Mouse (Mus musculus) heart, adult 9 months (tissue): ENCODE results near the gene Zmym4.
"Not testable (repeated sequence)": the region's sequence is repeated elsewhere in the genome, so short reads cannot be mapped to it uniquely, and the experiment has no call there.

Experiments
- DNase-seq, 2 experiments: peaks; one replicate each; pipeline ENCODE4 v3.0.0; 2022; ENCODE audit warnings: low spot score in 2 of 2

Gene Zmym4

DNA sequence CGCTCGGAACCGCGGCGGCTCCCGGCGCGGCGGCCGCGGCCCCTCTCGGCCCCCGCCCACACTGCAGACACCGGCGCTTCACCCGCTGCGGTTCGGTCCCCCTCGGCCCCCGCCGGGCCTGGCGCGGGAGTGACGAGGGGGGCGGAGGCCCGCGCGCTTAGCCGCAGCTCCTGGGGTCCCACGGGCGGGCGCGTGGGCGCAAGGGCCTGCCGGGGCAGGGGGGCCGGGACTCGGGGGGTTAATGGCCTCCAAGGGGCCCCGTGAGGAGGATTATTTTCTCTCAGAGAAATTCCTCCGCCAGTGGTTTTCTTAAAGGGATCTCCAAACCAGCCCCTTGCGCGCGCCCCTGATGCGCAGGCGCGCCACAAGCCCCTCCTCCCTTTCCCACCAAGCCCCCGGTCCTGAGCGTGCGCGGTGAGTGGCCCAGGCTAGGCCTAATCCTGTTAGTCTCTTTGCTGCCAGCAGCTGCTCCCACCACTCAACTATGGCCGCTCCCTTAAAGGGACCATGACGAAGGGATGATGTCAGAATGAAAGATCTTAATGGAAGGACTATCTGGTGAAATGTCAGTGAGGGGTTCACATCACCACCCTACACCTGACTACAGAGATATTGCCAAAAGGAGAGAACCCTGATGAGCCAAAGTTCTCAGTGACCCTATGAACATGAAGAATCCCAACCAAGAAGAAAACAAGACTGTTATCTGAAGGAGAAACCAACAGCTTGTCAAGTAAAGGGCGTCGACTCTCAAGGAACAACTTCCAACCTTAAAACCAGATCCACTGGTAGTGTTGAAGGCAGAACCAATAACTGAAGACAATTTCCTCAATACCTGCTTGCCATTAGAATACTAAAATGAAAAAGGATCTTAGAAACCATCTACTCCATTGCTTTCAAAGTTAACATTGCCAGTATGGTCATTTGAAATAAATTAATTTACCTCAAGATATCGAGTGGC, at the start of gene Zmym4:
TSS of gene Zmym4 (minus strand) at position 272 of the 958 bp plus-strand sequence.
- peak; percentile 94 to 95 for DNase-seq

DNA sequence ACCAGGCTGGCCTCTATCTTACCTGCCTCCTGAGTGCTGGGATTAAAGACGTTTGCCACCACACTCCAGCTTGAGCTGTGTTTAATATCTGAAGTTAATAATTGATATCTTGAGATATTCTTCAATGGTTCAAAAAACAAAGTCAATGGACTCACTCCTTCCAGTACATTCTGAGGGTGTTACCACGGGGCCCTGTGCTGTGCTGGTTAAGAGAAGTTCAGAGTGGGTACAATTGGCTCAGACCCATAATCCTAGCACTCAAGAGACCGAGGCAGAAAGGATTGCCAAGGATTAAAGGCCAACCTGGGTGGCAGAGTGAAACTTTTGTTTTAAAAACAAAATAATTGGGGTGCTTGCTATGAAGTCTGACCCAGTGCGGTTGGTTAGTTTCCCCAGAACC, 48.4 kb upstream of the Zmym4 start:
- DNase-seq = no peak

GRCm38 (mm10) chr4:127015294-127015993, 47.5 kb upstream of the Zmym4 start:
- peak; percentile 85 to 88 for DNase-seq

DNA sequence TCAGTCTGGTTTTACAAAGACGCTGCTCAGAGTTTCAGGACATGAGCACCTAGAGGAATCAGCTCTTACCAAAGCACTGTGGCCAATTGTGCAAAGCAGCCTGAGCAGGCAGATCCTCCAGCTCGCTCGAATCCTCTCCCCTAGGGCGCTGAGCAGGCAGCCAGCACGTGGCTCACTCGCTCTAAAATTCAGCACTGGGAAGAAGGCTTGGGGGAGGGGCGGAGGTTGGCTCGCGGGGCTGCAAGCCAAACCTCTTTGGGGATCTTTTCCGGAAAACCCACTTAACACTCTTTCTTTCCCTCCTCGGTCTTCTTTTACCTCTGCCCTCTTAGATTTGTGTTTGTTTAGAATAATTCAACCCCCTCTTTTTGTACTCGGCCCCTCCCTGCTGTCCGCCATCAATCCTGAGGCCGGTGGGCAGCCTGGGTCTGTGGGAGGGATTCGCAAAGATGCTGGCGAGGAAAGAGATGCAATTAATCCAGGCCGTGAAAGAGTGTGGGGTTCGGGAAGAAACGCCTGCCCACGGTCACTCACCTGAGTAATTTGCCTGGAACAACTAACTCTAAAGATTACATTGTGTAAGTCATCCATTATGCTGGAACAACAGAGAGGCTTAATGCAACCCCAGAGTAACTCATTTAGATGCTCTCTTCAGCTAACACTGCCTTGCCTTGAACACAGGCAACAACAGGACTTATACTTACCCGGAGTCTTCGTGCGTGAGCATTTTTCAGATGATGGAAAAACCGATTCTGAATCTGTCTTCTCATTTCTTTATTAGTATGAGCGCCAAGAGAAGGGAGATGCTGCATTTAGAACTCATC, 37.4 kb upstream of the Zmym4 start:
- no peak for DNase-seq

DNA sequence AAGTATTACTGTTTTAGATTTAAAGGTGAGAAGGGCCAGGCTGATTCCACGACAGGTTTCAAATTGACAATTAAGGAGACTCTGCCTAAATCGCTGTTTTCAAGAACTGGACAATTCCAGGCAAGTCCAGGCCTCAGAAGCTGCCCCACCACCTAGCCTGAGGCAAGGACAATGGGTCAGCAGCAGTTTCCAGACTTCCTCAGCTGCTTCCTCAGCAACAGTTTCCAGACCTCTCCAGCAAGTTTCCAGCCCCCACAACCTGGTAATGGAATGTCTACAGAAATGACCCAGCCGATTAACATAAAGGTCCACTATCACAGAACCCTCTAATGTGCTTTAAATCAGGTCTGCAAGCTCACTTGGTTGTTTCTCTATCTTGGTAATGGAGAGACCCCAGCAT, 36.4 kb upstream of the Zmym4 start:
- DNase-seq = no peak

- DNase-seq = no peak
Measured at GRCm38 (mm10) chr4:127000601-127001105, 32.7 kb upstream of the Zmym4 start.

DNA sequence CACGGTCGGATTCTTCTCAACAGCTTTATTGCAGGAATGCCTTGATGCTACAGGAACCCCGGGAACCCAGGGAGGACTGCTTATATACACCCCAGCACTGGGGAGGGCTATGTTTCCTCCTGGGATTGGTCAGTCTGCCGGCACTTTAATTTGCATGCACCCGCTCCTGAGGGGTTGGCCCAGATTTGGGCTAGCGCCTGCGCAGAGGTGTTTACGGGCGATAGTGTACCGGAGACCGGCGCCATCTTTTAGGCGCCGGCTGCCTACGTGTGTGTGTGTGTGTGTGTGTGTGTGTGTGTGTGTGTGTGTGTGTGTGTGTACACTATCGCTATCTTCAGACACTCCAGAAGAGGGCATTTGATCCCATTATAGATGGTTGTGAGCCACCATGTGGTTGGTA, 31.4 kb upstream of the Zmym4 start:
- not testable (repeated sequence) for DNase-seq

GRCm38 (mm10) chr4:126992356-126992755, 24.4 kb upstream of the Zmym4 start:
- no peak for DNase-seq

DNA sequence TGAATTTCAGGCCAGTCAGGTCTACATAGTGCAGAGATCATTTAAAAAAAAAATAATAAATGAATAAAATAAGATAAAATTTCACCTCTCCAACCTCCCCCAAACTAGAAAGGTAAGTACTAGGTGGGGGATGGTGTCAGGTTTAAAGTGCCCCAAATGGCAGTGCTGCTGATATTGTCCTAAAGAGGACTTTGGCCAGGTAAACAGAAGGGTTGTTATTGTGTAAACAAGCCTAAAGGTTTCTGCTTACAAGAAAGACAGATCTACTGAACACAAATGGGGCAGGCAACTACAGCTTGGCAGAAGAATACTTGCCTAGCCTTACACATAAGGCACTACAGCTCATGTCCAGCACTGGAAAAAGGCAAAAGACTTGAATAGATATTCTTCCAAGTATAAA, 22.6 kb upstream of the Zmym4 start:
- no peak for DNase-seq

DNA sequence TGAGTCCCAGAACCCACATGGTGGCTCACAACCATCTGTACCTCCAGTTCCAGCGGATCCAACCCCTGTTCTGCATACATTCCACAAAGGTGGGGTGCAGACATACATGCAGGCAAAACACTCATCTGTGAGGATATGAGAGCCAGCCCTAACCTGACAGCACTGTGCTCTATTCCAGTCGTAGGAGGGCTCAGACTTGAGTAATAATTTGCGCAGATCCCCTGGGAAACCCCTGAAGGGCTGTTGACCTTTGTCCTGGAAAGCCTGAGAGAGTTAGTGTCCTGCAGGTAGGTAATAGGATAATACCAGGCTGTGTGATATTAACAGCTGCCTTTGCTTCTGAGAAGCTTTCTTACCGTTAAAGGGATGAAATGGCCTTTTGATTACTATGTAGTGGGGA, 20.6 kb upstream of the Zmym4 start:
- no peak for DNase-seq

- no peak for DNase-seq
Measured at GRCm38 (mm10) chr4:126986768-126987167, 18.8 kb upstream of the Zmym4 start.

GRCm38 (mm10) chr4:126983736-126984525, 16.0 kb upstream of the Zmym4 start:
- not testable (repeated sequence) for DNase-seq

- DNase-seq = no peak
Measured at GRCm38 (mm10) chr4:126983321-126983720, 15.4 kb upstream of the Zmym4 start.

DNA sequence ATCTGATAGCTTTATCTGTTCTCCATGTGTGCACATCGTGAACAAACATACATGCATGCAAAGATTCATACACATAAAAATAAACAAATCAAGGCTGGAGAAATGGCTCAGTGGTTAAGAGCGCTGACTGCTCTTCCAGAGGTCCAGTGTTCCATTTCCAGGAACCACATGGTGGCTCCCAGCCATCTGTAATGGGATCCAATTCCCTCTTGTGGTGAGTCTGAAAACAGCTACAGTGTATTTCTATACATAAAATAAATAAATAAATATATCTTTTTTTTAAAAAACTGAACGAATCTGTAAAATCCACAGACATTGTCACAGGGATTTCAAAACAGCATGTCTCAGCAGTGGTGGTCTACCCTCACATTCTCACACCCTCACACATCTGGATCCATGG, 10.8 kb upstream of the Zmym4 start:
- no peak for DNase-seq

DNA sequence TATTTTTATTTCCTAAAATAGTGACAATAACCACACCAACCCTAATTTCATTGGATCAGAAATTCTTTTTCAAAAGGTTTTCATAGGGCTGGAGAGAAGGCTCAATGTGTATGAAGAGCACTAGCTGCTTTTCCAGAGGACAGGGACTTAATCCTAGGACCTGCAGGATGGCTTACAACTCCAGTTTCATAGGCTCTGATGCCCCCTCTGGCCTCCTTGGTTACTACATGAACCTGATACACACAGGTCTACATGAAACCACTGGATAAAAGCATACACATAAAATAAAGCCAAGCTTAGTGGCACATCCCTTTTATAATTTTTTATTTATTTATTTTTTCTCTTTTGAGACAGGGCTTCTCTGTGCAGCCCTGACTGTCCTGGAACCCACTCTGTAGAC, 9.5 kb upstream of the Zmym4 start:
- no peak for DNase-seq

DNA sequence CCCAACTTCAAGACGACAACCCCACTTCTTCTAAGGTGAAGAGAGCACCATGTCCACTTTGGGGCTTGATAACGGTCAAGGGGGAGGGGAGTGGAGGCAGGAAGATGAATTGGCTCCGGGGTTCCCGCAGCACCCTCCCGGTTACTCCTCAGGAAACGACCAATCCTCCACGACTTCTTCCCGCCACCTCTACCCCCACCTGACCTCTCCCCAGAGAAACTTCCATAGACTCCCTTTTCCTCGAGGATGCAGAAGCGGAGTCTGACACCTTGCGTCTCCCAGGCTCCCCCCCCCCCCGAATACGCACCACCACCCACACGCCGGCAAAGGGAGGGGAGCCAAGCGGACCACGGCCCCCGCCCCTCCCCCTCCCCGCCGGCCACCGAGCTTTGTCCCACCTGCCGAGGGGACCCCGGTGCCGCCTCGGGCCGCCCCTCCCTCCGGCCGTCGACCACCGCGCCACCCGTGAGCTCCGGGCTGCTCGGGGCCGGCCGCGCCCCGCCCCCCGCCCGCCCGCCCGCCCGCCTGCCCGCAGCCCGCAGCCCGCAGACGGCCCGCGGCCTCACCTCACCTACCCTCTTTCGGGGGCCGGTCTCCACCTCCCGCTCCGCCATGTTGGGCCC, 583 bp downstream of the Zmym4 start:
- DNase-seq = peak; percentile 12 to 27

DNA sequence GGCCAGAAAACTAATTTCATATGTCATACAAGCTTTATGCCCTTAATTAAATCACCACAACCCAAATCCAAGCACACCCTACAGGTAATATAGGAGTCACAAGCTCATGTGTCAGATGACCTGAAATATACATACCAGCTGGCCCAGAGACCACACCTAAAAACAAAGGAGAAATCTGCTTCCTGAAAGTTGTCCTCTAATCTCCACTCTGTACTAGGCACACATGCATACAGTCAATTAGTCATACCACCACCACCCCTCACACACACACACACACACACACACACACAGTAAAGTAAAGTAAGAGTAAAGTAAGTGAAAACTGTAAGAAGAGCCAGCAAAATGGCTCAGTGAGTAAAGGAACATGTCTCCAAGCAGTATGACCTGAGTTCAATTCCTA, 9.3 kb downstream of the Zmym4 start:
- no peak for DNase-seq

- DNase-seq = no peak
Measured at GRCm38 (mm10) chr4:126958261-126958660, 9.7 kb downstream of the Zmym4 start.

DNA sequence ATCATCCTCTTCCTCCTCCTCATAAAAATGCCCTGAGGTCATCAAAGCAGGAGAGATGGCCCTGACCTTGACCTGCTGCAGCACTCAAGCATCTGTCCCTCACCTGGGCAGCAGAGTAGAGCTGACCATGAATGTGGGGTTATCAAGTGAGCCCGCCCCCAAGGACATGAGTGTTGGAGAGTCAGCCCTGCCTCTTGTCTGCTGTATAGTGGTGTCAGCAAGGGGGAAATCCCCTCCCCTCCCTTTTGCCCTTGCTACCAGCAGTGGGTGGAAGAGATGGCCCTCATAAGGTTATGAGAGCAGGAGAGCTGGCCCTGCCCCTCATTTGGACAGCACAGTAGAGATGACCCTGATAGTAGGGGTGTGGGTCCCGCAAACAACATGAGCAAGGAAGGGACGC, 10.5 kb downstream of the Zmym4 start:
- no peak for DNase-seq

- not testable (repeated sequence) for DNase-seq
Measured at GRCm38 (mm10) chr4:126950801-126951200, 17.1 kb downstream of the Zmym4 start.

GRCm38 (mm10) chr4:126943421-126943820, 24.5 kb downstream of the Zmym4 start:
- no peak for DNase-seq
